In the genomic region with DNA sequence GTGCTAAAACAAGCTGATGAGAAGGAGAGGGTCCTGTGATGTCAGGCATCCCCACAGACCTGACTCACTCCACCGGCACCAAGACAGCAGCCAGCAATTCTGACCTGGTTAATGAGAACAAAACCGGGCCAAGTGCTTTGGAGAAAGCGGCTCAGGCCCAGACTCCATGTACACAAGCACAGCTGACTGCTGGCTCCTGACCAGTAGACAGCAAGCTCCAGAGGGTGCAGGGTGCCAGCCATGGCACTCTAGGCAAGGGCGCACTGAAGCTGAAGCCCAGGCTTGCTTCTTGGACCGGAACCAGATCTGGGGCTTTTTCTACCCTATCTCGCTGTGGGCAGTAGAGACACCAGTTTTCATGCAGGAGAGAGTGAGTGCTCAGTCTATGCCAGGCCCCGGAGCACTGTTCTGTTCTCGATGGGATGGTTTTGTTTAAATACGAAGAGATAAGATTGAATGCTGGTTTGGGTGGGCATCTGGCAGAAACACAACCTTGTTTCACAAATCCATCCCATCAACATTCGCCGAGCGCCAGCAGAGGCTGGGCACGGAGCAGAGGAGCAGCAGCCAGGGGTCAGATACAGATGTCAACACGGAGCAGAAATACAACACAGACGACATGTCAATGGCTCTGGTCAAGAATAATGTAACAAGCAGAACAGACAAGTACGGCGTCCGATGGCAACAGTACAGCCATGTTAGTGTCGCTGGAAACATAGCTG, we compare ENCODE assay signal across 8 mouse cellular contexts.
A peak's percentile ranks its signal among the peaks of the same experiment; 100 is the strongest.
DNase-seq lines count a peak whose midpoint lies in the region; ATAC-seq lines count a peak whose summit lies in the region.

No protein-coding gene starts in this region.

- 93% methylated on average over 19 of the region's 19 CpGs for WGBS in forebrain, embryonic 10.5 days
- WGBS in forebrain, embryonic 13.5 days: 91% methylated on average over 19 of the region's 19 CpGs
- 87% methylated on average over 19 of the region's 19 CpGs for WGBS in neural tube, embryonic 15.5 days
- 45% methylated on average over 19 of the region's 19 CpGs for WGBS in heart, embryonic 14.5 days

- no peaks in the 10 kb centered on the region for H3K27me3 ChIP-seq in forebrain, embryonic 10.5 days (ENCODE audit: poor library complexity, severe bottlenecking)
- H3K27me3 ChIP-seq in forebrain, embryonic 13.5 days: no peaks in the 10 kb centered on the region
- H3K27me3 ChIP-seq in neural tube, embryonic 15.5 days (replicated peaks): no peaks in the 10 kb centered on the region
- no peaks in the 10 kb centered on the region for H3K27me3 ChIP-seq in heart, embryonic 14.5 days (ENCODE audit: control insufficient read depth, insufficient read depth, low read length)

- H3K4me1 ChIP-seq in forebrain, embryonic 10.5 days: peaks cover 31% of the 10 kb centered on the region
- peaks cover 28% of the 10 kb centered on the region for H3K4me1 ChIP-seq in forebrain, embryonic 13.5 days
- H3K4me1 ChIP-seq in neural tube, embryonic 15.5 days: peaks cover 6% of the 10 kb centered on the region; the same call in 1 of the 2 replicates
- H3K4me1 ChIP-seq in heart, embryonic 14.5 days (ENCODE audit: control insufficient read depth in 2 of 2, insufficient read depth in 2 of 2, low read length in 2 of 2): peaks cover 4 to 6% of the 10 kb centered on the region in 2 experiments; a peak in 3 of 4 replicates

- no peak overlapping the region for H3K4me3 ChIP-seq in forebrain, embryonic 10.5 days
- no peak overlapping the region for H3K4me3 ChIP-seq in forebrain, embryonic 13.5 days
- no peak overlapping the region for H3K4me3 ChIP-seq in neural tube, embryonic 15.5 days (replicated peaks)
- no peak overlapping the region for H3K4me3 ChIP-seq in heart, embryonic 14.5 days (ENCODE audit: control insufficient read depth in 1 of 2, insufficient read depth in 1 of 2, low read depth in 1 of 2, low read length in 2 of 2)

- DNase-seq in forebrain, embryonic 10.5 days (ENCODE audit: extremely low spot score, low spot score): no peak
- DNase-seq in neural tube, embryonic 10.5 days (ENCODE audit: extremely low spot score, low spot score): no peak
- no peak for DNase-seq in thymus, postnatal 14 days
- DNase-seq in yolk sac, embryonic 10.5 days (ENCODE audit: low spot score): no peak

- no peaks in the 10 kb centered on the region for H3K9me3 ChIP-seq in forebrain, embryonic 10.5 days
- H3K9me3 ChIP-seq in forebrain, embryonic 13.5 days (replicated peaks): no peaks in the 10 kb centered on the region
- H3K9me3 ChIP-seq in neural tube, embryonic 15.5 days (replicated peaks): no peaks in the 10 kb centered on the region
- H3K9me3 ChIP-seq in heart, embryonic 14.5 days (ENCODE audit: control insufficient read depth, low read length): no peaks in the 10 kb centered on the region

- H3K9ac ChIP-seq in forebrain, embryonic 13.5 days: no peak overlapping the region
- H3K9ac ChIP-seq in neural tube, embryonic 15.5 days (replicated peaks): no peak overlapping the region
- H3K9ac ChIP-seq in heart, embryonic 14.5 days (ENCODE audit: low read length): no peak overlapping the region

- no peak; the same call in 1 of the 2 replicates for ATAC-seq in forebrain, embryonic 13.5 days
- ATAC-seq in neural tube, embryonic 15.5 days (ENCODE audit: low FRiP score): peak; percentile 66
- peak; percentile 71 for ATAC-seq in heart, embryonic 14.5 days (ENCODE audit: insufficient number of reproducible peaks, insufficient read depth, low FRiP score, low read depth)
- no peak for ATAC-seq in erythroid progenitor cell, adult 5-6 weeks (replicated peaks; ENCODE audit: low FRiP score, poor library complexity, severe bottlenecking)

- peak overlapping the region; percentile 20 for H3K27ac ChIP-seq in forebrain, embryonic 10.5 days
- H3K27ac ChIP-seq in forebrain, embryonic 13.5 days: no peak overlapping the region
- H3K27ac ChIP-seq in neural tube, embryonic 15.5 days (replicated peaks): no peak overlapping the region
- H3K27ac ChIP-seq in heart, embryonic 14.5 days (replicated peaks in 1 of 2; ENCODE audit: control insufficient read depth in 1 of 2, insufficient read depth in 1 of 2, low read depth in 2 of 2, low read length in 2 of 2): peak overlapping the region; percentile 56 to 60

- H3K4me2 ChIP-seq in forebrain, embryonic 13.5 days: no peak overlapping the region
- no peak overlapping the region for H3K4me2 ChIP-seq in neural tube, embryonic 15.5 days
- 0 out of 2 replicates have a peak overlapping the region, but pooled peaks have one; percentile 12 for H3K4me2 ChIP-seq in heart, embryonic 14.5 days (ENCODE audit: low read length)

- H3K36me3 ChIP-seq in forebrain, embryonic 10.5 days (replicated peaks): no peaks in the 10 kb centered on the region
- H3K36me3 ChIP-seq in forebrain, embryonic 13.5 days (ENCODE audit: poor library complexity, severe bottlenecking): no peaks in the 10 kb centered on the region
- no peaks in the 10 kb centered on the region for H3K36me3 ChIP-seq in neural tube, embryonic 15.5 days
- no peaks in the 10 kb centered on the region for H3K36me3 ChIP-seq in heart, embryonic 14.5 days (ENCODE audit: control insufficient read depth, insufficient read depth, low read length)

Comparison
In these comparisons a context has a peak if more than half of its experiments do, and no peak if none do; other contexts are left out.
1. H3K27ac ChIP-seq: peak in forebrain, embryonic 10.5 days (single experiment) and heart, embryonic 14.5 days (2 of 2); none in forebrain, embryonic 13.5 days (single experiment) and neural tube, embryonic 15.5 days (single experiment).
2. ATAC-seq: peak in neural tube, embryonic 15.5 days (single experiment) and heart, embryonic 14.5 days (single experiment); none in forebrain, embryonic 13.5 days (single experiment) and erythroid progenitor cell, adult 5-6 weeks (single experiment).